Mouse (Mus musculus) heart, embryonic 10.5 days (tissue): ENCODE data around the gene Nhlh1. TPM values are rescaled to one million over a fixed set of nuclear protein-coding genes. Genes with fewer than 3 reads are reported as not detected.
A peak's percentile ranks its signal among the peaks of the same experiment; 100 is the strongest.

Source experiments
- DNase-seq: peaks from one replicate; pipeline ENCODE4 v3.0.0-alpha.2; 2017; ENCODE audit warnings: low spot score
- H3K27ac ChIP-seq: fragments of 300-500 bp; sonication (generic); 2 replicates; pipeline ENCODE4 v1.5.1; 2016; ENCODE audit warnings: mild to moderate bottlenecking
- H3K27me3 ChIP-seq: fragments of 300-500 bp; sonication (generic); 2 replicates; pipeline ENCODE4 v1.6.1; 2016; ENCODE audit warnings: mild to moderate bottlenecking; ENCODE audit not compliant: poor library complexity, insufficient read depth, severe bottlenecking
- H3K36me3 ChIP-seq: fragments of 300-500 bp; sonication (generic); 2 replicates; pipeline ENCODE4 v1.6.1; 2016; ENCODE audit warnings: mild to moderate bottlenecking, moderate library complexity
- H3K4me1 ChIP-seq: fragments of 300-500 bp; sonication (generic); 2 replicates; pipeline ENCODE4 v1.6.1; 2016; ENCODE audit warnings: mild to moderate bottlenecking
- H3K4me3 ChIP-seq: fragments of 300-500 bp; sonication (generic); 2 replicates; pipeline ENCODE4 v1.5.1; 2016; ENCODE audit warnings: mild to moderate bottlenecking, moderate library complexity
- H3K9me3 ChIP-seq: fragments of 300-500 bp; sonication (generic); 2 replicates; pipeline ENCODE4 v1.6.1; 2016; ENCODE audit warnings: mild to moderate bottlenecking, moderate library complexity
- WGBS: fragments of 180-500 bp; shearing (Covaris S2); methylation state at CpG from one replicate; pipeline ENCODE4 v1.1.7; 2016; 5-methylcytosine and 5-hydroxymethylcytosine counted together
- polyA plus RNA-seq: library from polyadenylated mRNA; unstranded; fragments of >200 nt; fragmentation: Nextera tagmentation; extraction: Ambion mirVana; gene quantifications from 2 replicates; pipeline ENCODE4 v1.2.1, GENCODE M21; 2016

The Nhlh1 gene
- polyA plus RNA-seq, 1 experiment from 2014 or later, result 0.09 TPM

- no peak for DNase-seq
- peaks cover 59% of the 10 kb centered on the region for H3K4me1 ChIP-seq
- no peaks in the 10 kb centered on the region for H3K27me3 ChIP-seq
- no peak overlapping the region for H3K4me3 ChIP-seq
- H3K36me3 ChIP-seq, result peaks cover 12% of the 10 kb centered on the region
- WGBS, result 87% methylated on average over 9 of the region's 9 CpGs
- H3K27ac ChIP-seq, result no peak overlapping the region
- H3K9me3 ChIP-seq, result no peaks in the 10 kb centered on the region
Observed at GRCm38 (mm10) chr1:172018336-172019311, 38.7 kb downstream of the Nhlh1 start.

GRCm38 (mm10) chr1:172017517-172018070, 39.8 kb downstream of the Nhlh1 start:
- no peak for DNase-seq
- H3K36me3 ChIP-seq, result peaks cover 16% of the 10 kb centered on the region
- H3K27ac ChIP-seq, result no peak overlapping the region
- H3K4me3 ChIP-seq, result no peak overlapping the region
- WGBS, result 79% methylated on average over 6 of the region's 6 CpGs
- H3K9me3 ChIP-seq, result no peaks in the 10 kb centered on the region
- no peaks in the 10 kb centered on the region for H3K27me3 ChIP-seq
- peaks cover 65% of the 10 kb centered on the region for H3K4me1 ChIP-seq

GRCm38 (mm10) chr1:172016660-172017516, 40.5 kb downstream of the Nhlh1 start:
- Histone ChIP-seq H3K4me3 (no peak overlapping the region), H3K27me3 (no peaks in the 10 kb centered on the region), H3K36me3 (peaks cover 17% of the 10 kb centered on the region), H3K9me3 (no peaks in the 10 kb centered on the region), H3K27ac (no peak overlapping the region), H3K4me1 (peaks cover 65% of the 10 kb centered on the region)
- 45% methylated on average over 6 of the region's 6 CpGs for WGBS
- no peak for DNase-seq

GRCm38 (mm10) chr1:172016031-172016430, 41.3 kb downstream of the Nhlh1 start:
- peaks cover 65% of the 10 kb centered on the region for H3K4me1 ChIP-seq
- peaks cover 24% of the 10 kb centered on the region for H3K36me3 ChIP-seq
- no peak overlapping the region for H3K27ac ChIP-seq
- H3K27me3 ChIP-seq, result no peaks in the 10 kb centered on the region
- 86% methylated on average over 8 of the region's 8 CpGs for WGBS
- H3K9me3 ChIP-seq, result no peaks in the 10 kb centered on the region
- no peak overlapping the region for H3K4me3 ChIP-seq
- no peak for DNase-seq

- H3K36me3 ChIP-seq, result peaks cover 26% of the 10 kb centered on the region
- no peak overlapping the region for H3K4me3 ChIP-seq
- H3K27me3 ChIP-seq, result no peaks in the 10 kb centered on the region
- H3K27ac ChIP-seq, result no peak overlapping the region
- H3K9me3 ChIP-seq, result no peaks in the 10 kb centered on the region
- WGBS, result 80% methylated on average over 9 of the region's 9 CpGs
- peaks cover 63% of the 10 kb centered on the region for H3K4me1 ChIP-seq
- DNase-seq, result no peak
Observed at GRCm38 (mm10) chr1:172015312-172015939, 41.9 kb downstream of the Nhlh1 start.

GRCm38 (mm10) chr1:172014771-172015170, 42.6 kb downstream of the Nhlh1 start:
- Histone ChIP-seq H3K4me3 (no peak overlapping the region), H3K27ac (no peak overlapping the region), H3K36me3 (peaks cover 29% of the 10 kb centered on the region), H3K4me1 (peaks cover 57% of the 10 kb centered on the region), H3K27me3 (no peaks in the 10 kb centered on the region), H3K9me3 (no peaks in the 10 kb centered on the region)
- WGBS, result 81% methylated on average over 9 of the region's 9 CpGs
- no peak for DNase-seq

- no peaks in the 10 kb centered on the region for H3K9me3 ChIP-seq
- DNase-seq, result peak; percentile 84
- no peaks in the 10 kb centered on the region for H3K27me3 ChIP-seq
- peaks cover 30% of the 10 kb centered on the region for H3K4me1 ChIP-seq
- H3K4me3 ChIP-seq, result no peak overlapping the region
- no peak overlapping the region for H3K27ac ChIP-seq
- WGBS, result 28% methylated on average over 5 of the region's 5 CpGs
- H3K36me3 ChIP-seq, result peaks cover 55% of the 10 kb centered on the region
Observed at GRCm38 (mm10) chr1:172012030-172012429, 45.3 kb downstream of the Nhlh1 start.

GRCm38 (mm10) chr1:172010042-172010824, 47.1 kb downstream of the Nhlh1 start:
- WGBS, result 90% methylated on average over 20 of the region's 20 CpGs
- H3K27ac ChIP-seq, result no peak overlapping the region
- no peaks in the 10 kb centered on the region for H3K27me3 ChIP-seq
- no peaks in the 10 kb centered on the region for H3K9me3 ChIP-seq
- peaks cover 14% of the 10 kb centered on the region for H3K4me1 ChIP-seq
- no peak overlapping the region for H3K4me3 ChIP-seq
- peak; percentile 58 for DNase-seq
- peaks cover 72% of the 10 kb centered on the region for H3K36me3 ChIP-seq

- H3K27me3 ChIP-seq, result no peaks in the 10 kb centered on the region
- peaks cover 80% of the 10 kb centered on the region for H3K36me3 ChIP-seq
- WGBS, result 95% methylated on average over 21 of the region's 21 CpGs
- no peak for DNase-seq
- H3K9me3 ChIP-seq, result no peaks in the 10 kb centered on the region
- H3K27ac ChIP-seq, result no peak overlapping the region
- H3K4me3 ChIP-seq, result no peak overlapping the region
- peaks cover 14% of the 10 kb centered on the region for H3K4me1 ChIP-seq
Observed at GRCm38 (mm10) chr1:172009406-172009805, 48.0 kb downstream of the Nhlh1 start.

GRCm38 (mm10) chr1:172008351-172008750, 49.0 kb downstream of the Nhlh1 start:
- H3K36me3 ChIP-seq, result peaks cover 91% of the 10 kb centered on the region
- DNase-seq, result no peak
- no peaks in the 10 kb centered on the region for H3K27me3 ChIP-seq
- no peak overlapping the region for H3K27ac ChIP-seq
- H3K4me3 ChIP-seq, result no peak overlapping the region
- 87% methylated on average over 9 of the region's 9 CpGs for WGBS
- H3K4me1 ChIP-seq, result peaks cover 7% of the 10 kb centered on the region
- H3K9me3 ChIP-seq, result no peaks in the 10 kb centered on the region

GRCm38 (mm10) chr1:172007761-172008160, 49.6 kb downstream of the Nhlh1 start:
- no peaks in the 10 kb centered on the region for H3K9me3 ChIP-seq
- 92% methylated on average over 21 of the region's 21 CpGs for WGBS
- H3K4me3 ChIP-seq, result no peak overlapping the region
- peaks cover 1% of the 10 kb centered on the region for H3K4me1 ChIP-seq
- peaks cover 91% of the 10 kb centered on the region for H3K36me3 ChIP-seq
- no peak overlapping the region for H3K27ac ChIP-seq
- DNase-seq, result no peak
- no peaks in the 10 kb centered on the region for H3K27me3 ChIP-seq
